Mouse (Mus musculus): ENCODE data around the gene Ralgapa2. TPM values are rescaled to one million over a fixed set of nuclear protein-coding genes. Genes with fewer than 3 reads are reported as not detected.

Gene Ralgapa2
- polyA plus RNA-seq, 1 experiment = 17.8 TPM

DNA sequence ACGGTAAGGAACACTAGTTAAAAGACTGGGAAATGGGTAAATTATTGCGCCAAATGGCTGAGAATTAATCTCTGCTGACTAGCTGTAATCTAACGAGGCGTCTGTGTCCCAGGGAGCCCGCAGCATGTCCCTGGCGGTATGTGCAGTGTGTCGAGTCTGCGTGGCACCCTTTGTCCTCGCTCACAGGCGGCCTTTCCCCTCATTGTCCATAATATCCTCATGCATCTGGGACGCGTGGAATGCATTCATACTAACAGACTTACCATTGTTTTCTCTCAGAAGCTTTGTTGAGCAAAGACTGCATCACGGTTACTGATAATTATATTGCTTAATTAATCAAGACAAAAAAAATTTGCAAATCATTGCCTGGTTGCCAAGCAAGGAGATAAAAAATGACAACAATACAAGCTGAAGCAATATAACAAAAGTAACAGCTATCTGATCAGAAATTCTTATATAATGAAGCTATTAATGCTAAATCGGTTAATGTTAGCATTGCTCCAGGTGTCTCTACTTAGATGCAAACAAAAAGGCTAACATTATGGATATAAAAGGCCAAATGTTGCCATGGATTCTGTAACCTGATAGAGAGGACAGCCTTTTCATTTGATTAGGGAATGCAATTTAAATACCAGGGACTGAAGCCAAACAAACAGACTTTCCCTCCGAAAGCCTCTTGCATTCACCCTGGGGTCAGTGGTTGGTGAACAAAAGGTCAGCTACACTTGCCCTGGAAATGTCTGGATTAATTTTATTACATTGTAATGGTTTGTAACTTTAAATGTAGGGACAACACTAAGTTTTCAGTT lies 187.0 kb downstream of the Ralgapa2 start:
- WGBS = 96% methylated on average over 15 of the region's 15 CpGs

GRCm38 (mm10) chr2:146324140-146324906 lies 187.8 kb downstream of the Ralgapa2 start:
- Histone ChIP-seq H3K4me1 (replicated peaks; ENCODE audit: control insufficient read depth, insufficient read depth, low read length) (peaks cover 3% of the 10 kb centered on the region; the same call in 1 of the 2 replicates), H3K4me3 (ENCODE audit: control insufficient read depth, insufficient read depth, low read length) (no peak overlapping the region), H3K36me3 (ENCODE audit: control insufficient read depth, insufficient read depth, low read length) (no peaks in the 10 kb centered on the region), H3K27me3 (ENCODE audit: control insufficient read depth, insufficient read depth, low read length) (no peaks in the 10 kb centered on the region), H3K27ac (ENCODE audit: control insufficient read depth, insufficient read depth, low read length) (no peak overlapping the region)
- no peak for DNase-seq
- 93% methylated on average over 3 of the region's 3 CpGs for WGBS
- TF ChIP-seq POLR2A (IDR thresholded peaks at IDR 0.05; ENCODE audit: control insufficient read depth, extremely low read depth, insufficient read depth, low read length, poor library complexity) = no peak
- TF ChIP-seq CTCF (IDR thresholded peaks at IDR 0.05; ENCODE audit: borderline replicate concordance, control insufficient read depth, extremely low read depth, insufficient read depth, low read length, poor library complexity) = no peak

More for the DNA sequence above, 187.0 kb downstream of the Ralgapa2 start:
- no peak overlapping the region for H3K4me3 ChIP-seq (ENCODE audit: control insufficient read depth, insufficient read depth, low read length)
- no peaks in the 10 kb centered on the region for H3K27me3 ChIP-seq (ENCODE audit: control insufficient read depth, insufficient read depth, low read length)
- H3K4me1 ChIP-seq (replicated peaks; ENCODE audit: control insufficient read depth, insufficient read depth, low read length) = peaks cover 3% of the 10 kb centered on the region; the same call in 1 of the 2 replicates
- no peak overlapping the region for H3K27ac ChIP-seq (ENCODE audit: control insufficient read depth, insufficient read depth, low read length)
- no peak for DNase-seq
- no peaks in the 10 kb centered on the region for H3K36me3 ChIP-seq (ENCODE audit: control insufficient read depth, insufficient read depth, low read length)
- TF ChIP-seq CTCF (IDR thresholded peaks at IDR 0.05; ENCODE audit: borderline replicate concordance, control insufficient read depth, extremely low read depth, insufficient read depth, low read length, poor library complexity) (no peak), POLR2A (IDR thresholded peaks at IDR 0.05; ENCODE audit: control insufficient read depth, extremely low read depth, insufficient read depth, low read length, poor library complexity) (no peak)

- 63% methylated on average over 4 of the region's 4 CpGs for WGBS
- H3K27me3 ChIP-seq (ENCODE audit: control insufficient read depth, insufficient read depth, low read length) = no peaks in the 10 kb centered on the region
- TF ChIP-seq CTCF (IDR thresholded peaks at IDR 0.05; ENCODE audit: borderline replicate concordance, control insufficient read depth, extremely low read depth, insufficient read depth, low read length, poor library complexity) (no peak), POLR2A (IDR thresholded peaks at IDR 0.05; ENCODE audit: control insufficient read depth, extremely low read depth, insufficient read depth, low read length, poor library complexity) (no peak)
- no peak for DNase-seq
- H3K4me3 ChIP-seq (ENCODE audit: control insufficient read depth, insufficient read depth, low read length) = no peak overlapping the region
- H3K36me3 ChIP-seq (ENCODE audit: control insufficient read depth, insufficient read depth, low read length) = no peaks in the 10 kb centered on the region
- H3K4me1 ChIP-seq (replicated peaks; ENCODE audit: control insufficient read depth, insufficient read depth, low read length) = peaks cover 3% of the 10 kb centered on the region; the same call in 1 of the 2 replicates
- H3K27ac ChIP-seq (ENCODE audit: control insufficient read depth, insufficient read depth, low read length) = no peak overlapping the region
These were observed 188.6 kb downstream of the Ralgapa2 start for GRCm38 (mm10) chr2:146323528-146323927.

DNA sequence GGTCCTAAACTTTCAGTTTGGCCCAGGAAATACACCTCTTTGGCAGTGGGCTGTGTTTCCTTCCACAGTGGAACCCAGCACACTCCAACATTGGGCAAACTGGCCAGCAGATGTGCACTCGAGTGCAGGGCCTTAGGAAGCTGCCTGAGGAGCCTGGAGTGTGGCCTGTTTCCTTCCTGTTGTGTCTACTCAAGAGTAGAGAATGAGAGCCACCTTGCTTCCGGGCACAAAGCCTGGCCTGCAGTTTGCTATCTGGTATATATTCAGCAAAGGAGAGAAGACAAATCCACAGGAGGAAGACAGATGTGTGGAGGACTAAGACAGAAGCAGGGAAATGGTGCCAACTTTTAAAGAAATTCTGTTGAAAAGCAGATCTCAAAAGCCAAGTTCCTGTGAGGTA lies 189.4 kb downstream of the Ralgapa2 start:
- WGBS = 18% methylated on average over 2 of the region's 2 CpGs
- no peaks in the 10 kb centered on the region for H3K36me3 ChIP-seq (ENCODE audit: control insufficient read depth, insufficient read depth, low read length)
- H3K27ac ChIP-seq (ENCODE audit: control insufficient read depth, insufficient read depth, low read length) = no peak overlapping the region
- no peak for DNase-seq
- peaks cover 3% of the 10 kb centered on the region; the same call in 1 of the 2 replicates for H3K4me1 ChIP-seq (replicated peaks; ENCODE audit: control insufficient read depth, insufficient read depth, low read length)
- TF ChIP-seq CTCF (IDR thresholded peaks at IDR 0.05; ENCODE audit: borderline replicate concordance, control insufficient read depth, extremely low read depth, insufficient read depth, low read length, poor library complexity) = no peak
- TF ChIP-seq POLR2A (IDR thresholded peaks at IDR 0.05; ENCODE audit: control insufficient read depth, extremely low read depth, insufficient read depth, low read length, poor library complexity) = no peak
- H3K27me3 ChIP-seq (ENCODE audit: control insufficient read depth, insufficient read depth, low read length) = no peaks in the 10 kb centered on the region
- H3K4me3 ChIP-seq (ENCODE audit: control insufficient read depth, insufficient read depth, low read length) = no peak overlapping the region

- Histone ChIP-seq H3K4me1 (replicated peaks; ENCODE audit: control insufficient read depth, insufficient read depth, low read length) (peaks cover 3% of the 10 kb centered on the region; the same call in 1 of the 2 replicates), H3K4me3 (ENCODE audit: control insufficient read depth, insufficient read depth, low read length) (no peak overlapping the region), H3K36me3 (ENCODE audit: control insufficient read depth, insufficient read depth, low read length) (no peaks in the 10 kb centered on the region), H3K27me3 (ENCODE audit: control insufficient read depth, insufficient read depth, low read length) (no peaks in the 10 kb centered on the region), H3K27ac (ENCODE audit: control insufficient read depth, insufficient read depth, low read length) (no peak overlapping the region)
- DNase-seq = no peak
- TF ChIP-seq POLR2A (IDR thresholded peaks at IDR 0.05; ENCODE audit: control insufficient read depth, extremely low read depth, insufficient read depth, low read length, poor library complexity) (no peak), CTCF (IDR thresholded peaks at IDR 0.05; ENCODE audit: borderline replicate concordance, control insufficient read depth, extremely low read depth, insufficient read depth, low read length, poor library complexity) (no peak)
- 91% methylated on average over 2 of the region's 2 CpGs for WGBS
These were observed 190.1 kb downstream of the Ralgapa2 start for GRCm38 (mm10) chr2:146322019-146322418.

DNA sequence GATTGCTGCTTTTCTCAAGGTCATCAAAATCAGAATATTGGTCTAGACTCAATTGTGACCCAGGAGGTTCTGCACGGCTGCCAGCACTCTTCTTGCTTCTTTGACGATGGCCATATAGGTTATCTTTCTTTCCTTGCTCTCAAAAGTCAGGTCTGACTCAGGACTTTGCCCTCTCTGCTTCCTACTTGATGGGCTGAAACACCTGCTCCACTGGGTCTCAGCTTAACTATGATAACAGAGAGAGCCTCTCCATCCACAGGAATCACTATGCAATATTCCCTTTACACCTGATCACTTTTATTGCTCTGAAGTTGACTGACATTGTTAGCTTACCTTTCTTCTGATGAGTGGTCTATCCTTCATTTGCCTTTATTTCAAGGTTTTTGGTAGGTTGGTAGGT lies 191.5 kb downstream of the Ralgapa2 start:
- 94% methylated on average over 2 of the region's 2 CpGs for WGBS
- no peak for DNase-seq
- Histone ChIP-seq H3K27ac (ENCODE audit: control insufficient read depth, insufficient read depth, low read length) (no peak overlapping the region), H3K36me3 (ENCODE audit: control insufficient read depth, insufficient read depth, low read length) (no peaks in the 10 kb centered on the region), H3K4me3 (ENCODE audit: control insufficient read depth, insufficient read depth, low read length) (no peak overlapping the region), H3K4me1 (replicated peaks; ENCODE audit: control insufficient read depth, insufficient read depth, low read length) (peaks cover 3% of the 10 kb centered on the region; the same call in 1 of the 2 replicates), H3K27me3 (ENCODE audit: control insufficient read depth, insufficient read depth, low read length) (no peaks in the 10 kb centered on the region)
- no peak for TF ChIP-seq POLR2A (IDR thresholded peaks at IDR 0.05; ENCODE audit: control insufficient read depth, extremely low read depth, insufficient read depth, low read length, poor library complexity)
- no peak for TF ChIP-seq CTCF (IDR thresholded peaks at IDR 0.05; ENCODE audit: borderline replicate concordance, control insufficient read depth, extremely low read depth, insufficient read depth, low read length, poor library complexity)
